Mouse (Mus musculus): Measurements from ENCODE around the gene Lrcol1. TPM values are rescaled to one million over a fixed set of nuclear protein-coding genes. Genes with fewer than 3 reads are reported as not detected.

The Lrcol1 gene
- polyA plus RNA-seq, 1 experiment from 2014 or later = not detected

DNA sequence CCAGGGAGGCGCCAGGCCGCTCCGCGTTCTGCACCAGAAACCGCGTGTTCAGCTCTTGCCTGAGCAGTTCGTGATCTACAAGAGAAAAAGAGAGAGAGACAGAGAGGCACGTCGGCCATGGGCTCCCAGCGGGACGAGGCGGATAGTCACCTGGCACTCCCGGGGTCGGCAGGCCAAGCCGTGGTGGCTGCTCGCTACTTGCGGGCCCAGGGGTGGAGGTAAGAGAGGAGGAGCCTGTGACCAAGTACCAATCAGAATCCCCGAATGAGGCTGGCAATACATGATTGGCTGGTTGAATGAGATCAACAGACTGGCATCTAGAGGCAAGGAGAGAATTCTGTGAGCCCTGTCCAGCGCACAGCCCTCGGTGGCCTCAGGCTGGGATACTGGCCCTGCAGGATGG is 33.7 kb downstream of the Lrcol1 start:
- no peaks in the 10 kb centered on the region for H3K27me3 ChIP-seq (ENCODE audit: control insufficient read depth, insufficient read depth, low read length)
- no peaks in the 10 kb centered on the region for H3K9me3 ChIP-seq (ENCODE audit: control insufficient read depth, low read length)
- H3K4me1 ChIP-seq (ENCODE audit: control insufficient read depth, insufficient read depth, low read length) = no peaks in the 10 kb centered on the region
- ATAC-seq (ENCODE audit: low FRiP score) (peak; percentile 43), DNase-seq (ENCODE audit: low spot score, missing footprints) (no peak)
- peak overlapping the region; percentile 13; the same call in 1 of the 2 replicates for H3K4me2 ChIP-seq
- H3K36me3 ChIP-seq (ENCODE audit: control insufficient read depth, insufficient read depth, low read length) = peaks cover 10% of the 10 kb centered on the region
- no peak overlapping the region for H3K27ac ChIP-seq (ENCODE audit: low read depth, low read length)
- H3K9ac ChIP-seq (ENCODE audit: low read length) = no peak overlapping the region
- H3K4me3 ChIP-seq (ENCODE audit: low read depth, low read length) = no peak overlapping the region; the same call in 1 of the 2 replicates
- WGBS = 34% methylated on average over 20 of the region's 20 CpGs

DNA sequence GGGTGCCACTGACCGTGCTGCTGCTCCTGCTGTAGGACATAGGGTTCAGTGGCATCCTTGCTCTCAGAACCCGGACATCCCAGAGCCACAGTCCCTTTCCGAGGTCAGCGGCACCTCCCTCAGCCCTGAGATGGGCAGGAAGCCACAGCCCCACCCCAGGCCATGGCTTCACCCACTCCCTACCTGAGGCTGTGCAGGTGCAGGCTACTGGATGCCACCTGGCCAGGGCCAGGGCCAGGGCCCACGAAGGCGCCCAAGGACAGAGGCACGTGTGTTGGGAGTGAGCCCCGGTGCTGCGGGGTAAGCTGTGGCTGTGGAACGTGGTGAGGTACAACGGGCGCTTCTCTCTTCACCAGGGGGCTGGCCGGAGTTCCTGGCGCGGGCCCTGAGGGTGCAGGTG is 34.6 kb downstream of the Lrcol1 start:
- peak; percentile 28; the same call in 1 of the 2 replicates for ATAC-seq (ENCODE audit: low FRiP score)

DNA sequence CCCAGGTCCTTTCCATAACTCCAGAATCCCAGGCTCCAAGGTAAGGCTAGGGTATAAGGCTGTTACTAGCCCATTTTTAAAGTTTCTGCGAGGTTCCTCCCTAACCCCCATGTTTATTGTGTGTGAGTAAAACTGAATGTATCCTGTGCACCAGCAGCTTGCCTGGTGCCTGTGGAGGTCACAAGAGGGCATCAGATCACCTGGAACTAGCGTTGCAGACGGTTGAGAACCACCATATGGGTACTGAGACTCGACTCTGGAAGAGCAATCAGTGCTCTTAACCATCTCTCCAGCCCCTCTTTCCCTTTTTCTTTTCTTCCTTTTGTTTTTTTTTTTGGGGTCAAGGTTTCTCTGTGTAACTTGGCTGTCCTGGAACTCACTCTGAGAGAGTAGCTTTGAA is 35.3 kb downstream of the Lrcol1 start:
- H3K4me3 ChIP-seq (ENCODE audit: low read depth, low read length) = no peak overlapping the region
- H3K9me3 ChIP-seq (ENCODE audit: control insufficient read depth, low read length) = no peaks in the 10 kb centered on the region
- no peaks in the 10 kb centered on the region for H3K27me3 ChIP-seq (ENCODE audit: control insufficient read depth, insufficient read depth, low read length)
- 88% methylated on average over 4 of the region's 4 CpGs for WGBS
- DNase-seq (ENCODE audit: low spot score, missing footprints) (peak; percentile 57), ATAC-seq (ENCODE audit: low FRiP score) (no peak)
- H3K27ac ChIP-seq (ENCODE audit: low read depth, low read length) = no peak overlapping the region
- no peaks in the 10 kb centered on the region for H3K4me1 ChIP-seq (ENCODE audit: control insufficient read depth, insufficient read depth, low read length)
- H3K9ac ChIP-seq (ENCODE audit: low read length) = no peak overlapping the region
- peaks cover 10% of the 10 kb centered on the region for H3K36me3 ChIP-seq (ENCODE audit: control insufficient read depth, insufficient read depth, low read length)
- no peak overlapping the region for H3K4me2 ChIP-seq

More for the DNA sequence above, 34.6 kb downstream of the Lrcol1 start:
- Histone ChIP-seq H3K27me3 (ENCODE audit: control insufficient read depth, insufficient read depth, low read length) (no peaks in the 10 kb centered on the region), H3K36me3 (ENCODE audit: control insufficient read depth, insufficient read depth, low read length) (peaks cover 10% of the 10 kb centered on the region), H3K4me2 (no peak overlapping the region), H3K4me3 (ENCODE audit: low read depth, low read length) (no peak overlapping the region), H3K27ac (ENCODE audit: low read depth, low read length) (no peak overlapping the region), H3K4me1 (ENCODE audit: control insufficient read depth, insufficient read depth, low read length) (no peaks in the 10 kb centered on the region), H3K9me3 (ENCODE audit: control insufficient read depth, low read length) (no peaks in the 10 kb centered on the region), H3K9ac (ENCODE audit: low read length) (no peak overlapping the region)
- WGBS = 93% methylated on average over 15 of the region's 15 CpGs
- DNase-seq (ENCODE audit: low spot score, missing footprints) = peak; percentile 60

DNA sequence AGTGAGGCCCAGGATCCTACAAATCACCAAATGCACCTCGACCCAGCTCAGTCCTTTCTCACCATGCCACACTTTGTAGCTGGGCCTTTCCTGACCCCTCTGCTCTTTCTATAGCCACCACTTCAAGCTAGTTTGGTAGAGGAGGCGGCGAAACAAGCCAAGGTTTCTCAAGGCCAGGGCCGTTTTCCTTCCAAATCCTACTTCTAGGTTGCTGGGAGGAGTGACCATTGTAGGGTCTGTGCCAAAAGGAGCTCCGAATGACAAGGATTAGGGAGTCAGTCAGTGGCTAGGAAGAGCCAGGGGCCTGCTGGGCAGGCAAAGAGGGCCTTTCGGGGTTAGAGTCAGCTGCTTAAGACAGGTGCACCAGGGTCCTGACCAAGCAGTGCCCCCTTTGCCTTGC is 40.0 kb downstream of the Lrcol1 start:
- peaks cover 6% of the 10 kb centered on the region for H3K27me3 ChIP-seq (ENCODE audit: control insufficient read depth, insufficient read depth, low read length)
- H3K9me3 ChIP-seq (ENCODE audit: control insufficient read depth, low read length) = no peaks in the 10 kb centered on the region
- no peaks in the 10 kb centered on the region for H3K36me3 ChIP-seq (ENCODE audit: control insufficient read depth, insufficient read depth, low read length)
- H3K4me3 ChIP-seq (ENCODE audit: low read depth, low read length) = no peak overlapping the region
- peaks cover 3% of the 10 kb centered on the region; the same call in 1 of the 2 replicates for H3K4me1 ChIP-seq (ENCODE audit: control insufficient read depth, insufficient read depth, low read length)
- H3K9ac ChIP-seq (ENCODE audit: low read length) = no peak overlapping the region
- ATAC-seq (ENCODE audit: low FRiP score) = no peak
- no peak overlapping the region for H3K27ac ChIP-seq (ENCODE audit: low read depth, low read length)
- peak; percentile 66 for DNase-seq (ENCODE audit: low spot score, missing footprints)
- no peak overlapping the region for H3K4me2 ChIP-seq
- 66% methylated on average over 6 of the region's 6 CpGs for WGBS

DNA sequence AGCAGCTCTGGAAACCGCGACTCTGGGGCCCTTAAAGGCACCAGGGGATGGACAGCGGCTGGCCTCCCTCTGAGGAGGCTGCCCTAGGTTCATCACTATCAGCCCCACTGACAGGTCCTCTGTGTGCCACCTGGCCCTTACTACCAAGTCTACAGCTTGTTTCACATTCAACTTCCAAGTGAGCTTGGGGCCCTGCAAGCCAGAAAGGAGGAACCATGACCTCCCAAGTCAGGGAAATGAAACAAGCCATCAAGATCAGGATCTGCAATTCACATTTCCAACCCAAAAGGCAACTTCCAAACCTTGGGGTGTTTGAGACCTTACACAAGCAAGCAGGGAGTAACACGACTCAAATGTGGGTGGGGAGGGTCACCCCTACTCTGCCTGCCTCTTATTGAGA is 40.7 kb downstream of the Lrcol1 start:
- H3K4me1 ChIP-seq (ENCODE audit: control insufficient read depth, insufficient read depth, low read length) = peaks cover 3% of the 10 kb centered on the region; the same call in 1 of the 2 replicates
- peak overlapping the region; percentile 61; the same call in 1 of the 2 replicates for H3K4me3 ChIP-seq (ENCODE audit: low read depth, low read length)
- peaks cover 6% of the 10 kb centered on the region for H3K27me3 ChIP-seq (ENCODE audit: control insufficient read depth, insufficient read depth, low read length)
- no peaks in the 10 kb centered on the region for H3K36me3 ChIP-seq (ENCODE audit: control insufficient read depth, insufficient read depth, low read length)
- WGBS = 53% methylated on average over 4 of the region's 4 CpGs
- no peak overlapping the region for H3K27ac ChIP-seq (ENCODE audit: low read depth, low read length)
- H3K9ac ChIP-seq (ENCODE audit: low read length) = no peak overlapping the region
- H3K4me2 ChIP-seq = peak overlapping the region; percentile 63
- H3K9me3 ChIP-seq (ENCODE audit: control insufficient read depth, low read length) = no peaks in the 10 kb centered on the region
- ATAC-seq (ENCODE audit: low FRiP score) (no peak), DNase-seq (ENCODE audit: low spot score, missing footprints) (peak; percentile 82)

DNA sequence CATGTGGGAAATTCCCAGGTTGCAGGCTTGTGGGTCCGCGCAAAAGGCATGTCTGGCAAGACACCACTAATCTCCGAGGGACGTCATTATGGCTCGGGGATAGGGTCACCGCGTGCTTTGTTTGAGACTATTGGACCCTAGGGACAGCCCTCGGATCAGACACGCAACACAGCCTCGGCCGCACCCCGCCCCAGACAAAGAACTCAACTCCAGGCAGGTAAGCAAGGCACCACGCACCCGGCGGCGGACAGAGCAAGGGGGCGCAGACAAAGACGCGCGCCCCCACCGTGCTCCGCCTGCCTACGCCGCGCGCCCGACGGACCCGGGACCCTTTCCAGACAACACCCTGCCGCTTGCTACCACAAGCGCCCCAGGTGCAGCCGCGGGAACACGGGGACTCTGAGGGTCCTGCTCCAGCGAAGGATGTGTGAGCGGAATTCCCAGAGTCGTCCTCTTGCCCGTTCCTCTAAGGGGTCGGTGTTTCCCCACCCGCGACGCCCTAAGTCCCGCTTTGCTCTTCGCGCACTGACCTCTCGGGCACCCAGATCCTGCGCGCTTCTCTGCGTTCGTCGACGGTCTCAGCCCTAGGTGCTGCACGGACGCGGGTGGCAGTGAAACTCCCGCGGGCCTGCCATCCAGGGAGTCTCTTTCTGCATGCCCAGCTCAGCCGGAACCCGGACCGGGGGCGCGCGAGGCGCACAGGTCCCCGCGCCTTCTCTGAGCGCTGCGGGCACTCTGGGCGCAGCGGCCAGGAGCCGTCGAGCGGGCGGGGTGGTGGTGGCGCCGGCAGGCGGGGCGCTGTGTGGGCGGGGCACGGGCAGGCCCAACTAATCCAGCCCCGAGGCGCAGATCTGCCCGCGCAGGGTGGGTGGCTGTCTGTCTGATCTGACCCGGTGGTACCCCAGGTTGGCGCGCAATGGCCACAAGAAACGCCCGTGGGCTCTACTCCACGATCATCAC is 42.1 kb downstream of the Lrcol1 start:
- DNase-seq (ENCODE audit: low spot score, missing footprints) (peak; percentile 96), ATAC-seq (ENCODE audit: low FRiP score) (peak; percentile 91)
- H3K27ac ChIP-seq (ENCODE audit: low read depth, low read length) = no peak overlapping the region
- WGBS = under 1% methylated on average over 90 of the region's 90 CpGs
- no peaks in the 10 kb centered on the region for H3K36me3 ChIP-seq (ENCODE audit: control insufficient read depth, insufficient read depth, low read length)
- H3K4me1 ChIP-seq (ENCODE audit: control insufficient read depth, insufficient read depth, low read length) = peaks cover 3% of the 10 kb centered on the region; the same call in 1 of the 2 replicates
- H3K4me2 ChIP-seq = peak overlapping the region; percentile 63
- no peaks in the 10 kb centered on the region for H3K9me3 ChIP-seq (ENCODE audit: control insufficient read depth, low read length)
- H3K4me3 ChIP-seq (ENCODE audit: low read depth, low read length) = peak overlapping the region; percentile 61
- H3K9ac ChIP-seq (ENCODE audit: low read length) = peak overlapping the region; percentile 73
- peaks cover 6% of the 10 kb centered on the region for H3K27me3 ChIP-seq (ENCODE audit: control insufficient read depth, insufficient read depth, low read length)

DNA sequence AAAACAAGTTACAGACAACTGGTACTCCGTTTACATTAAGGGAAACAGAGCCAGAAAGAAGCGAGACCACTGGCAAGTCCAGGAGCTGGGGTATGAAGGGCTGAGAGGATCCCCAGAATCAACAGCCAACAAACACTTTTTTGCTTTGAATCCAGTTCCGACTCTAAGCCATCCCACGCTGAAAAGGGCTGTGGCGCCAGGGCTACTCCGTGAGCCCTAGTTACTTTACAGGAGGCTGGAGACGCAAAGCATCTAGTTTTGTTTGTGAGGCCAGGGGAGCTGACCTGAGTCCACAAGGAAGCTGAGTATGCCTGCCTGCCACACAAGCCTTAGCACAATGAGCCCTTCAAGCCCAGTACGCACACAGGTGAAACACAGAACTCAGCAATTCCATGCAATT is 42.8 kb downstream of the Lrcol1 start:
- peak overlapping the region; percentile 61 for H3K4me3 ChIP-seq (ENCODE audit: low read depth, low read length)
- 12% methylated on average over 8 of the region's 8 CpGs for WGBS
- peaks cover 3% of the 10 kb centered on the region; the same call in 1 of the 2 replicates for H3K4me1 ChIP-seq (ENCODE audit: control insufficient read depth, insufficient read depth, low read length)
- peak overlapping the region; percentile 59; the same call in 1 of the 2 replicates for H3K9ac ChIP-seq (ENCODE audit: low read length)
- no peaks in the 10 kb centered on the region for H3K36me3 ChIP-seq (ENCODE audit: control insufficient read depth, insufficient read depth, low read length)
- 0 out of 2 replicates have a peak, but pooled peaks have one; percentile 3 for ATAC-seq (ENCODE audit: low FRiP score)
- no peak overlapping the region for H3K27ac ChIP-seq (ENCODE audit: low read depth, low read length)
- H3K4me2 ChIP-seq = peak overlapping the region; percentile 63
- H3K27me3 ChIP-seq (ENCODE audit: control insufficient read depth, insufficient read depth, low read length) = peaks cover 6% of the 10 kb centered on the region
- H3K9me3 ChIP-seq (ENCODE audit: control insufficient read depth, low read length) = no peaks in the 10 kb centered on the region
- peak; percentile 86 for DNase-seq (ENCODE audit: low spot score, missing footprints)

DNA sequence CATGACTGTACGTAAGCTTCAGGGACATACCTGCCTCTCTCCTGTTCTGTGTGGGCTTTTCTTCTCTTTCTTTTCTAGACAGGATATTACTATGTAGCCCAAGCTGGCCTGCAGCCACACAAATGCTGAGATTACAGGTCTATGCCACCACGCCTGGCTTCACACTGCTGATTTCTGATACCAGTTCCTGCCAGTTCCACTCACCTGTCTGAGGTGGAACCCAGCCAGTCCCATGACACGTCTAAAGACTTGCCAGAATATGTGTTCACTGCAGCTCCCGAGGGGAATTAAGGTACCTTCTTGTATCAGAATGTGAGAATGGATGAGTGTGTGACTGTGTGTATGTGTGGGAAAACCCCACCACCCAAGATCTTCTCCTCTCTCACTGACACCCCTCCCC is 46.1 kb downstream of the Lrcol1 start:
- no peak overlapping the region for H3K4me3 ChIP-seq (ENCODE audit: low read depth, low read length)
- H3K4me2 ChIP-seq = no peak overlapping the region
- no peaks in the 10 kb centered on the region for H3K36me3 ChIP-seq (ENCODE audit: control insufficient read depth, insufficient read depth, low read length)
- H3K9ac ChIP-seq (ENCODE audit: low read length) = no peak overlapping the region
- DNase-seq (ENCODE audit: low spot score, missing footprints) (no peak), ATAC-seq (ENCODE audit: low FRiP score) (no peak)
- peaks cover 3% of the 10 kb centered on the region; the same call in 1 of the 2 replicates for H3K4me1 ChIP-seq (ENCODE audit: control insufficient read depth, insufficient read depth, low read length)
- no peak overlapping the region for H3K27ac ChIP-seq (ENCODE audit: low read depth, low read length)
- H3K9me3 ChIP-seq (ENCODE audit: control insufficient read depth, low read length) = no peaks in the 10 kb centered on the region
- H3K27me3 ChIP-seq (ENCODE audit: control insufficient read depth, insufficient read depth, low read length) = peaks cover 6% of the 10 kb centered on the region
- WGBS = 84% methylated on average over 4 of the region's 4 CpGs

DNA sequence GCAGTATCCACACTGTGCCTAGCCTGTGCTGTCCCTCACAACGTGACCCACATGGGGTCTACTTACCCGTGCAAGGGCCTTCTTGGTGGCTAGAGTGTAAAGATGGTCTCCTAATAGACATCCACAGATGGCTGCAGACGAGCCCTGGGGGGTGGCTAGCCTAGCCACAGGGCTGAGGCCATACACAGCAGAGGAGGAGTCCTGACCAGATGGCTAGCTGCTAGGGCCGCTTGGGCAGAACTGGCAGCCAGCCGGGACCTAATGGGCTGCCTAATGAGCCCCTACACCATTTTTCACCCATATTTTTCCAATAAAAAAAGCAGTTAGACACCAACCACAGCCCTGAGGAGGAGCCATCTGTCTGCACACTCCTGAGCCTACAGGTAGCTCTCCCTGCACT is 48.2 kb downstream of the Lrcol1 start:
- ATAC-seq (ENCODE audit: low FRiP score) = no peak
- no peak overlapping the region for H3K4me2 ChIP-seq

More for the DNA sequence above, 48.2 kb downstream of the Lrcol1 start:
- Histone ChIP-seq H3K27me3 (ENCODE audit: control insufficient read depth, insufficient read depth, low read length) (no peaks in the 10 kb centered on the region; the same call in 1 of the 2 replicates), H3K9me3 (ENCODE audit: control insufficient read depth, low read length) (no peaks in the 10 kb centered on the region), H3K36me3 (ENCODE audit: control insufficient read depth, insufficient read depth, low read length) (no peaks in the 10 kb centered on the region), H3K27ac (ENCODE audit: low read depth, low read length) (no peak overlapping the region), H3K4me1 (ENCODE audit: control insufficient read depth, insufficient read depth, low read length) (no peaks in the 10 kb centered on the region), H3K9ac (ENCODE audit: low read length) (no peak overlapping the region), H3K4me3 (ENCODE audit: low read depth, low read length) (no peak overlapping the region)
- DNase-seq (ENCODE audit: low spot score, missing footprints) = no peak
- WGBS = 82% methylated on average over 5 of the region's 5 CpGs

All from midbrain, embryonic 11.5 days (tissue).